Mouse (Mus musculus): ENCODE results near the gene Hs3st3b1. TPM values are rescaled to one million over a fixed set of nuclear protein-coding genes. Genes with fewer than 3 reads are reported as not detected.

The Hs3st3b1 gene
- polyA plus RNA-seq, 1 experiment from 2014 or later: 15.6 TPM

GRCm38 (mm10) chr11:63845379-63845778, 76.7 kb downstream of the Hs3st3b1 start:
- no CpG with 5 or more reads among the region's 6 CpGs for WGBS
- H3K9me3 ChIP-seq (replicated peaks): no peaks in the 10 kb centered on the region
- no peak overlapping the region for H3K27ac ChIP-seq (replicated peaks)
- H3K4me1 ChIP-seq: peaks cover 6% of the 10 kb centered on the region
- no peak for DNase-seq (ENCODE audit: low spot score)
- H3K4me3 ChIP-seq: no peak overlapping the region
- no peaks in the 10 kb centered on the region for H3K27me3 ChIP-seq (ENCODE audit: low read depth, poor library complexity, severe bottlenecking)
- no peaks in the 10 kb centered on the region for H3K36me3 ChIP-seq

GRCm38 (mm10) chr11:63844701-63845100, 77.4 kb downstream of the Hs3st3b1 start:
- H3K36me3 ChIP-seq: no peaks in the 10 kb centered on the region
- H3K9me3 ChIP-seq (replicated peaks): no peaks in the 10 kb centered on the region
- 69% methylated on average over 8 of the region's 8 CpGs for WGBS
- no peak for DNase-seq (ENCODE audit: low spot score)
- no peak overlapping the region for H3K4me3 ChIP-seq
- H3K27me3 ChIP-seq (ENCODE audit: low read depth, poor library complexity, severe bottlenecking): no peaks in the 10 kb centered on the region
- H3K27ac ChIP-seq (replicated peaks): no peak overlapping the region
- peaks cover 6% of the 10 kb centered on the region; the same call in 1 of the 2 replicates for H3K4me1 ChIP-seq

- H3K27me3 ChIP-seq (ENCODE audit: low read depth, poor library complexity, severe bottlenecking): no peaks in the 10 kb centered on the region
- no peaks in the 10 kb centered on the region for H3K9me3 ChIP-seq (replicated peaks)
- DNase-seq (ENCODE audit: low spot score): no peak
- peaks cover 10% of the 10 kb centered on the region for H3K4me1 ChIP-seq
- no peaks in the 10 kb centered on the region for H3K36me3 ChIP-seq
- no peak overlapping the region for H3K4me3 ChIP-seq
- H3K27ac ChIP-seq (replicated peaks): no peak overlapping the region
- WGBS: 88% methylated on average over 13 of the region's 13 CpGs
These were observed 84.6 kb downstream of the Hs3st3b1 start for GRCm38 (mm10) chr11:63837526-63837925.

Other genes with a start within 250 kb of the Hs3st3b1 start
- gene Cox10, start 157.2 kb upstream of the Hs3st3b1 start, polyA plus RNA-seq (2016; fragmentation: Nextera tagmentation; extraction: Ambion mirVana): 29.6 and 35.6 TPM in 2 replicates

All from midbrain, embryonic 10.5 days (tissue).